Mouse (Mus musculus) C2C12 (cell line): ENCODE data around the gene Gm3739. TPM values are rescaled to one million over a fixed set of nuclear protein-coding genes. Genes with fewer than 3 reads are reported as not detected.
"Not testable (repeated sequence)": the region's sequence is repeated elsewhere in the genome, so short reads cannot be mapped to it uniquely, and the experiment has no call there.

Source experiments
- H3K27me3 ChIP-seq: one replicate; pipeline ENCODE4 v1.6.1; 2011; ENCODE audit not compliant: control insufficient read depth, insufficient read depth, insufficient read length
- H3K36me3 ChIP-seq: one replicate; pipeline ENCODE4 v1.6.1; 2011; ENCODE audit not compliant: control insufficient read depth, insufficient read depth
- H3K4me3 ChIP-seq: one replicate; pipeline ENCODE4 v1.5.1; 2011; ENCODE audit warnings: mild to moderate bottlenecking, control low read depth; ENCODE audit not compliant: poor library complexity, insufficient read depth, severe bottlenecking
- H3K79me2 ChIP-seq: one replicate; pipeline ENCODE4 v1.6.1; 2011; ENCODE audit not compliant: control insufficient read depth, insufficient read depth
- H3K79me3 ChIP-seq: one replicate; pipeline ENCODE4 v1.6.1; 2011; ENCODE audit warnings: low read depth, control low read depth
- H3ac ChIP-seq: one replicate; pipeline ENCODE3; 2011; ENCODE audit warnings: low read depth; ENCODE audit not compliant: control insufficient read depth, insufficient read length
- long read RNA-seq, 2 experiments: library from polyadenylated mRNA; unstranded; transcript quantifications; one replicate each; pipeline ENCODE4 v2.0.0; 2019 to 2020
- polyA plus RNA-seq: library from polyadenylated mRNA; unstranded; fragments of >200 nt; fragmentation: generic; extraction: Trizol; gene quantifications from one replicate; pipeline ENCODE4 v1.2.1, GENCODE M21; 2012; ENCODE audit warnings: missing spikeins

Gene Gm3739
- polyA plus RNA-seq: not detected
- long read RNA-seq, experiment 1: 0 reads
- long read RNA-seq, experiment 2: 0 reads

- not testable (repeated sequence) for H3K79me2 ChIP-seq, H3K27me3 ChIP-seq, H3ac ChIP-seq, H3K4me3 ChIP-seq, H3K79me3 ChIP-seq, H3K36me3 ChIP-seq
These were observed at the start of gene Gm3739 for GRCm38 (mm10) chr14:7314661-7315060. Gene Gm3739 (minus strand): TSS chr14:7315049.

- not testable (repeated sequence) for H3K79me2 ChIP-seq, H3K4me3 ChIP-seq, H3K27me3 ChIP-seq, H3K36me3 ChIP-seq, H3K79me3 ChIP-seq, H3ac ChIP-seq
These were observed 17.4 kb upstream of the Gm3739 start, which contains the start of gene Gm5797 for GRCm38 (mm10) chr14:7332295-7332694. Gene Gm5797 (minus strand): TSS chr14:7332395.

- not testable (repeated sequence) for H3K4me3 ChIP-seq, H3K27me3 ChIP-seq, H3K79me3 ChIP-seq, H3ac ChIP-seq, H3K36me3 ChIP-seq, H3K79me2 ChIP-seq
These were observed 244 bp upstream of the Gm3739 start for GRCm38 (mm10) chr14:7315093-7315492.

- not testable (repeated sequence) for H3K4me3 ChIP-seq, H3K79me2 ChIP-seq, H3K36me3 ChIP-seq, H3K79me3 ChIP-seq, H3ac ChIP-seq, H3K27me3 ChIP-seq
These were observed 50.2 kb downstream of the Gm3739 start, which contains the start of gene Gm3727 for GRCm38 (mm10) chr14:7264614-7265013. Gene Gm3727 (minus strand): TSS chr14:7264714.

Other genes with a start within 250 kb of the Gm3739 start
- gene Gm3696, start 214.4 kb downstream of the Gm3739 start, polyA plus RNA-seq: not detected
- gene Gm6676, start 189.6 kb downstream of the Gm3739 start, polyA plus RNA-seq: not detected
- gene Gm3512, start 140.5 kb downstream of the Gm3739 start, polyA plus RNA-seq: not detected
- not detected for gene Gm16434, start 120.5 kb downstream of the Gm3739 start, polyA plus RNA-seq
- gene Gm3727, start 50.3 kb downstream of the Gm3739 start, polyA plus RNA-seq: not detected
- not detected for gene Gm5797, start 17.3 kb upstream of the Gm3739 start, polyA plus RNA-seq
- gene Gm8374, start 50.1 kb upstream of the Gm3739 start, polyA plus RNA-seq: not detected
- not detected for gene Gm3755, start 135.9 kb upstream of the Gm3739 start, polyA plus RNA-seq
- gene Gm3752, start 168.7 kb upstream of the Gm3739 start, polyA plus RNA-seq: not detected